Mouse (Mus musculus): ENCODE measurements at regions not wholly inside any gene's neighbourhood (a gene's known extent, or its start where the extent isn't known, plus 50 kb on each side); places are given as distances from the start of the nearest gene placed in this dataset.

- no peak for TF ChIP-seq FLI1 (IDR thresholded peaks at IDR 0.05; ENCODE audit: low read length)
- no peak for TF ChIP-seq GATA1 (IDR thresholded peaks at IDR 0.05; ENCODE audit: borderline replicate concordance, low read length)
These were observed 161.6 kb downstream of the Hibadh start for GRCm38 (mm10) chr6:52478624-52479023.

Measured in megakaryocyte, embryonic 14.5 days (primary cell).